Mouse (Mus musculus): ENCODE measurements around the gene Adh6b.
A peak's percentile ranks its signal among the peaks of the same experiment; 100 is the strongest.

Gene Adh6b

GRCm38 (mm10) chr3:138341471-138341870, at the start of gene Adh6b:
Adh6b (plus strand) TSS chr3:138341775.
- no peak for DNase-seq (ENCODE audit: low spot score)

GRCm38 (mm10) chr3:138293298-138293895, 48.2 kb upstream of the Adh6b start:
- no peak for DNase-seq (ENCODE audit: low spot score)

- no peak for DNase-seq (ENCODE audit: low spot score)
Observed at GRCm38 (mm10) chr3:138300130-138300529, 41.4 kb upstream of the Adh6b start.

GRCm38 (mm10) chr3:138302676-138303075, 38.9 kb upstream of the Adh6b start:
- peak; percentile 31 for DNase-seq (ENCODE audit: low spot score)

- no peak for DNase-seq (ENCODE audit: low spot score)
Observed at GRCm38 (mm10) chr3:138303771-138304488, 37.6 kb upstream of the Adh6b start.

GRCm38 (mm10) chr3:138304489-138304871, 37.1 kb upstream of the Adh6b start:
- no peak for DNase-seq (ENCODE audit: low spot score)

- DNase-seq (ENCODE audit: low spot score): no peak
Observed at GRCm38 (mm10) chr3:138305486-138306289, 35.9 kb upstream of the Adh6b start.

GRCm38 (mm10) chr3:138306290-138306683, 35.3 kb upstream of the Adh6b start:
- no peak for DNase-seq (ENCODE audit: low spot score)

GRCm38 (mm10) chr3:138309910-138310309, 31.7 kb upstream of the Adh6b start:
- no peak for DNase-seq (ENCODE audit: low spot score)

GRCm38 (mm10) chr3:138311015-138311414, 30.6 kb upstream of the Adh6b start:
- no peak for DNase-seq (ENCODE audit: low spot score)

- DNase-seq (ENCODE audit: low spot score): no peak
Observed at GRCm38 (mm10) chr3:138312965-138313364, 28.6 kb upstream of the Adh6b start, which contains the start of gene Adh6a. Adh6a (plus strand) TSS chr3:138313286.

- DNase-seq (ENCODE audit: low spot score): no peak
Observed at GRCm38 (mm10) chr3:138316908-138317472, 24.6 kb upstream of the Adh6b start.

- no peak for DNase-seq (ENCODE audit: low spot score)
Observed at GRCm38 (mm10) chr3:138325001-138325400, 16.6 kb upstream of the Adh6b start.

GRCm38 (mm10) chr3:138325466-138325865, 16.1 kb upstream of the Adh6b start:
- DNase-seq (ENCODE audit: low spot score): no peak

GRCm38 (mm10) chr3:138333910-138334309, 7.7 kb upstream of the Adh6b start:
- no peak for DNase-seq (ENCODE audit: low spot score)

- no peak for DNase-seq (ENCODE audit: low spot score)
Observed at GRCm38 (mm10) chr3:138334320-138334719, 7.3 kb upstream of the Adh6b start.

GRCm38 (mm10) chr3:138335566-138335965, 6.0 kb upstream of the Adh6b start:
- no peak for DNase-seq (ENCODE audit: low spot score)

GRCm38 (mm10) chr3:138336104-138336754, 5.3 kb upstream of the Adh6b start:
- no peak for DNase-seq (ENCODE audit: low spot score)

- no peak for DNase-seq (ENCODE audit: low spot score)
Observed at GRCm38 (mm10) chr3:138347041-138347440, 5.5 kb downstream of the Adh6b start.

GRCm38 (mm10) chr3:138352012-138352809, 10.6 kb downstream of the Adh6b start:
- DNase-seq (ENCODE audit: low spot score): no peak

GRCm38 (mm10) chr3:138358856-138359255, 17.3 kb downstream of the Adh6b start:
- DNase-seq (ENCODE audit: low spot score): no peak

Measured in lung, postnatal 25 days (tissue).